Mouse (Mus musculus) testis, adult 10 weeks (tissue): ENCODE results near the gene Gm3043. TPM values are rescaled to one million over a fixed set of nuclear protein-coding genes. Genes with fewer than 3 reads are reported as not detected.

Experiments
- polyA plus RNA-seq: library from polyadenylated mRNA; stranded (reverse); fragments of 350-450 nt; fragmentation: Illumina TruSeq; extraction: RNeasy Lipid Tissue Mini Kit (QIAGEN cat#74804); gene quantifications from one replicate; pipeline ENCODE4 v1.2.3, GENCODE M21; 2014; ENCODE audit warnings: low read depth, low replicate concordance

Gene Gm3043
- 0.59 TPM for polyA plus RNA-seq

DNA sequence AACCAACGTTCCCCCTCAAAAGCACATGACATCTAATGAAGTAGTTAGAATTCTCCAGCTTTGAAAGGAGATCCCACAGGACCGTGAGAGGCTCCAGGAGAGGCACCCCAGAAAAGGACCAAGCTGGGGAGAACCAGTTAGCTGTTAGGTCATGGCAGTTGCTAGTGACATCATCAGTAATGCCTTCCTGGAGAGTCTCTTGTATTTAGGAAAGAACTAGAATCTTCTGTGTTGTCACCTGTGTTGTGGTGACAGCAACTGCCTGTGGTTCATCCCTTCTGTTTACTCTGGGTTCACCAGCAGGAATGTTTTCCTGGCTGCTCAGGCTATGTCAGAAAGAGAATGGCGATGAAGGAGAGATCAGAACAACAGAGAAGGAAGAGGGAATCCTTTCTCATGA, at the start of gene Gm3043:
Gene Gm3043, plus strand, starts transcription at position 301 of the 400 bp plus-strand sequence.

DNA sequence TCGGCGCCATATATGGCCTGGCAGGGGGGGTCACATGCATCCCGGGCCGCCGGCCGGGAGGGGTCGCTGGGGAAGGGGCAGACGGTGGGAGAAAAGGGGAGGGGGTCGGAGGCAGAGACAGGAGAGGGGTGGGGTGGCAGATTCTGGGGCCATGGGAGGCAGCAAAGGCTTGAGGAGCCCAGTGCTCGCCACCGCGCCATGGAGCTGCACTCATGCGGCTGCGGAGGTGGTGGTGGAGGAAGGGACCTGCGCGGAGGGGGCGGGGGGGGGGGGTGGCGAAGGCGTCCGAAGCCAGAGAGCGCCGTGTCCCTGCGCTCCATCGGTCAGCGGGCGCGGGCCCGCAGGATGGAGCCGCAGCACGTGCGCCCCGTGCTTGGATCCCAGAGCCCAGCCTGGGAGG, 36.9 kb upstream of the Gm3043 start, which contains the start of gene Gm3020:
Gene Gm3020, plus strand, starts transcription at position 301 of the 400 bp plus-strand sequence.

Other genes with a start within 250 kb of the Gm3043 start
- gene Gm10408, start 239.4 kb upstream of the Gm3043 start, polyA plus RNA-seq, result 0.35 TPM
- 45.4 TPM for gene Gm3012, start 54.3 kb upstream of the Gm3043 start, polyA plus RNA-seq
- 3.9 TPM for gene Gm3020, start 36.8 kb upstream of the Gm3043 start, polyA plus RNA-seq
- 4.3 TPM for gene Gm3002, start 121.3 kb downstream of the Gm3043 start, polyA plus RNA-seq
- 0.18 TPM for gene Gm3033, start 157.5 kb downstream of the Gm3043 start, polyA plus RNA-seq
- gene Gm2916, start 195.4 kb downstream of the Gm3043 start, polyA plus RNA-seq, result 54.9 TPM
- gene Gm3029, start 243.0 kb downstream of the Gm3043 start, polyA plus RNA-seq, result 88.6 TPM